Mouse (Mus musculus) liver, embryonic 13.5 days (tissue): ENCODE data around the gene Cd81. TPM values are rescaled to one million over a fixed set of nuclear protein-coding genes. Genes with fewer than 3 reads are reported as not detected.

ENCODE experiments used
- ATAC-seq: fragments of 200-750 bp; cut with Nextera tagmentation; 2 replicates; pipeline ENCODE4 v1.8.0; 2017; ENCODE audit warnings: low read depth, mild to moderate bottlenecking, moderate number of reproducible peaks, moderate library complexity
- DNase-seq: peaks from one replicate; pipeline ENCODE4 v3.0.0; 2022
- H3K27ac ChIP-seq: fragments of 300-500 bp; sonication (generic); 2 replicates; pipeline ENCODE4 v1.5.1; 2015; ENCODE audit warnings: moderate library complexity, mild to moderate bottlenecking, inconsistent platforms
- H3K27me3 ChIP-seq: fragments of 300-500 bp; sonication (generic); 2 replicates; pipeline ENCODE4 v1.6.1; 2015; ENCODE audit warnings: mild to moderate bottlenecking, inconsistent platforms
- H3K36me3 ChIP-seq: fragments of 300-500 bp; sonication (generic); 2 replicates; pipeline ENCODE4 v1.6.1; 2015; ENCODE audit warnings: mild to moderate bottlenecking, inconsistent platforms
- H3K4me1 ChIP-seq: fragments of 300-500 bp; sonication (generic); replicated peaks from 2 replicates; pipeline ENCODE4 v1.6.1; 2015; ENCODE audit warnings: inconsistent platforms
- H3K4me2 ChIP-seq: fragments of 300-500 bp; sonication (generic); 2 replicates; pipeline ENCODE4 v1.6.1; 2015; ENCODE audit warnings: inconsistent platforms, mild to moderate bottlenecking, moderate library complexity
- H3K4me3 ChIP-seq: fragments of 300-500 bp; sonication (generic); replicated peaks from 2 replicates; pipeline ENCODE4 v1.5.1; 2015; ENCODE audit warnings: mild to moderate bottlenecking, inconsistent platforms
- H3K9ac ChIP-seq: fragments of 300-500 bp; sonication (generic); 2 replicates; pipeline ENCODE4 v1.6.1; 2015; ENCODE audit warnings: mild to moderate bottlenecking, inconsistent platforms
- H3K9me3 ChIP-seq: fragments of 300-500 bp; sonication (generic); replicated peaks from 2 replicates; pipeline ENCODE4 v1.6.1; 2016; ENCODE audit warnings: inconsistent platforms
- WGBS: fragments of 180-500 bp; shearing (Covaris S2); methylation state at CpG from one replicate; pipeline ENCODE4 v1.1.7; 2015; ENCODE audit not compliant: insufficient replicate concordance; 5-methylcytosine and 5-hydroxymethylcytosine counted together
- polyA plus RNA-seq: library from polyadenylated mRNA; unstranded; fragments of >200 nt; fragmentation: Nextera tagmentation; extraction: Ambion mirVana; gene quantifications from 2 replicates; pipeline ENCODE4 v1.2.1, GENCODE M21; 2015

The Cd81 gene
- polyA plus RNA-seq, 1 experiment from 2014 or later: 130 TPM

DNA sequence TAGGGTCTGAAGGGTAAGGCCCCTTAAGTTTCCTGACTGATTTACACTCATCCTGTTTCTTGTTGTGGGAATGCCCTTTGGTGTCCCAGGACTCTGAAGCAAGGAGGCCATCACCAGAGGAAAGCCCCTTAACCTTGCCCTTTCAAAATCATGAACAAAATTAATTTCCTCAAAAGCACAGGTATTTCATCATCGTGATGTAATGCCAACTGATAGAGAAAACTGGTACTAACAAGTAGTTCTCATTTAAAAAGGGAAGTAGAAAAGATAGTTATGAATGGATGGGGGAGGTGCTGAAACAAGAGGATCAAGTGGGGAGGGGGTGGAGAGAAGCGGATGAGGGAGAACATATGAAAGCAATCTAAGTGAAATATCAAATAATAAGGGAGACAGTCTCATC, 29.0 kb upstream of the Cd81 start:
- Histone ChIP-seq H3K27ac (no peak overlapping the region), H3K27me3 (no peaks in the 10 kb centered on the region), H3K4me3 (no peak overlapping the region), H3K4me1 (peaks cover 9% of the 10 kb centered on the region; the same call in 1 of the 2 replicates), H3K9me3 (no peaks in the 10 kb centered on the region), H3K4me2 (no peak overlapping the region), H3K9ac (no peak overlapping the region), H3K36me3 (no peaks in the 10 kb centered on the region)
- no peak for ATAC-seq
- DNase-seq: no peak
- 67% methylated on average over 2 of the region's 2 CpGs for WGBS

DNA sequence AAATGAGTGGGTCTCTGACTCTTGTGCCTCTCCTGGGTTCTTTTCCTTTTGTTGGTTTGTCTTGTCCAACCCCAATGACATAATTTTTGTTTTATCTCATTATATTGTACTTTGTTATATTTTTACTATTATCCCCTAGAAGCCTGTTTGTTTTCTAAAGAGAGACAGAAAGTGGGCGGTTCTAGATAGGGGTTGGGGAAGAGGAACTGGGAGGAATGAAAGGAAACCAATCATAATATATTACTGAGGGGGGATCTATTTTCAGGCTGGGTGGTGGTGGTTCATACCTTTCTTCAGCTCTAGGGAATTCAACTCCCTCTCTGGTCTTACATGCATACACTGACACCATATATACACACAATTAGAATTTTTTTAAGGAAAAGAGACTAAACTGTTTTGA, 28.2 kb upstream of the Cd81 start:
- Histone ChIP-seq H3K4me3 (no peak overlapping the region), H3K27me3 (no peaks in the 10 kb centered on the region), H3K4me1 (peaks cover 9% of the 10 kb centered on the region; the same call in 1 of the 2 replicates), H3K4me2 (no peak overlapping the region), H3K9me3 (no peaks in the 10 kb centered on the region), H3K27ac (no peak overlapping the region), H3K36me3 (no peaks in the 10 kb centered on the region), H3K9ac (no peak overlapping the region)
- 47% methylated on average over 1 of the region's 1 CpGs for WGBS
- DNase-seq (no peak), ATAC-seq (no peak)

DNA sequence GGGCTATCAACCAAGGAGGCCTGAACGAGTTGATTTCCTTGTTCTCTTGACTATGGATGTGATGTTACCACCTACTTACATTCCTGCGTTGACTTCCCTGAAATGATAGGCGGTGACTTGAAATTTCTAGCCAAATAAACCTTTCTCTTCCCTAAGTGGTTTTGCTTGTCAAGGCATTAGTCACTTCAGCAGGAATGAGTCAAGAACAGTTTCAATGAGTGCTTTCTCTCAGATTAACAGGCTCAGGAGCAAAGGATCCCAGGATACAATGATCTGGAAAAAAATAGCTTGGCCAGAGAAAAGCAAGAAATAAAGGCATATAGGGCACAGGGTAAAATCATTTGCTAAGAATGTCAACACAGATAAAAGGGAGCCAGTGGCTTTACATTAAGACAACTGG, 27.0 kb upstream of the Cd81 start:
- ATAC-seq (no peak), DNase-seq (no peak)
- Histone ChIP-seq H3K27me3 (no peaks in the 10 kb centered on the region), H3K4me1 (peaks cover 9% of the 10 kb centered on the region; the same call in 1 of the 2 replicates), H3K9ac (no peak overlapping the region), H3K4me3 (no peak overlapping the region), H3K27ac (no peak overlapping the region), H3K36me3 (no peaks in the 10 kb centered on the region), H3K4me2 (no peak overlapping the region), H3K9me3 (no peaks in the 10 kb centered on the region)
- WGBS: 71% methylated on average over 3 of the region's 3 CpGs

DNA sequence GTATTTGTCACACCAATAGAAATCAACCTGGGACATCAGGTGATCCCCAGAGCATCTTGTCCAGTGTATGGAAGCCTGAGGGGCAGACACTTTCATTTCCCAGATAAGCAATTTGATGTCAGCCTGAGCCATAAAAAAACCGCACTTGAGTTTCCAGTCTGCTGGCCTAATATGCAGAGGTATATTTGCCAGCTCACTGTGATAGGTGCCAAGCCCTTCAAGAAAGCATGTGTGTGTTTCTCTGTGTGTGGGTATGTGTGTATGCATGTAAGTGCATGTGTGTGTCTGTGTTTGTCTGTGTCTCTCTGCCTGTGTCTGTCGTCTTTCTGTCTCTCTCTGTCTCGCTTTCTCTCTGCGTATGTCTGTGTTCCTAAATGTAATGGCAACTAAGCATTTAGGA, 25.3 kb upstream of the Cd81 start:
- 0 out of 2 replicates have a peak, but pooled peaks cover 3% of the 10 kb centered on the region for H3K4me1 ChIP-seq
- no peak overlapping the region for H3K4me3 ChIP-seq
- no peaks in the 10 kb centered on the region for H3K9me3 ChIP-seq
- H3K36me3 ChIP-seq: no peaks in the 10 kb centered on the region
- no peak for ATAC-seq
- H3K27me3 ChIP-seq: no peaks in the 10 kb centered on the region
- no peak overlapping the region for H3K9ac ChIP-seq
- 83% methylated on average over 4 of the region's 4 CpGs for WGBS
- H3K27ac ChIP-seq: no peak overlapping the region
- H3K4me2 ChIP-seq: no peak overlapping the region
- DNase-seq: no peak

DNA sequence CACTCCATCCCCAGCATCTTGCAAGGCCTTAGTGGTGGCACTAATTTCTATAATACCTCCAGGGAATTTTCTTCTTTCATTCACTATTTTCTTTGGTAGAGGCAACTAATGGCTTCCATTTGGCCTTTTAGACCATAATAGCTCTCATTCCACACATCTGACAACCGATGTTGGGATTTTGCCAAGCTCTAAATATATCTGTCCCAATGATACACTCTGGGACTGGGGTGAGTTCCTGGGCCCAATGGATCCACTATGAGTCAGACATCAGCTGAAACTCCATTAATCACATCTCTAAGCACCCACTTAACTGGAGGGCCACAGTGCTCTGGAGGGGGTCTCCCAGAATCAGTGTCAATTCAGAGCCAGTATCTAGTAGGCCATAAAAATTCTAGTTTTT, 20.7 kb upstream of the Cd81 start:
- 69% methylated on average over 1 of the region's 1 CpGs for WGBS
- Histone ChIP-seq H3K27me3 (no peaks in the 10 kb centered on the region), H3K4me1 (0 out of 2 replicates have a peak, but pooled peaks cover 3% of the 10 kb centered on the region), H3K27ac (no peak overlapping the region), H3K4me3 (no peak overlapping the region), H3K36me3 (no peaks in the 10 kb centered on the region), H3K9me3 (no peaks in the 10 kb centered on the region), H3K9ac (no peak overlapping the region), H3K4me2 (no peak overlapping the region)
- DNase-seq (no peak), ATAC-seq (no peak)

DNA sequence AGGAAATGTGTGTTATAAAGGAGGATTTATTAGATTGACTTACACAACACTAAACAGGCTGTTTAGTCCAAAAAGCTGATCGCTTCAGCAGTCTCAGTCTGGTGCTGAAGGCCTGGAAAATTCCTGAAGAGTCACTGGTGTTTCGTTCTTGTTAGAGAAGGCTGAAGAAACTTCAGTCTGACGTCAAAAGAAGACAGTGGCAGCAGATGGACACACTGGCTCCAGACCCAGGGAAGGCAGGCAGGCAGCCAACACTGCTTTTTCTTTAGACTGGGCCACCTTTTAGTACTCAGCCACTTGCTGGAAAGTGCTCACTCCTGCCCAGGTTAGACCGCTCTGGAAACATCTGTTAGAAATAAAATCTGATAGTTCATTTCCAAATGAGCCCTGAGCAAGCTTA, 19.0 kb upstream of the Cd81 start:
- Histone ChIP-seq H3K9me3 (no peaks in the 10 kb centered on the region), H3K36me3 (no peaks in the 10 kb centered on the region), H3K4me1 (no peaks in the 10 kb centered on the region), H3K27me3 (no peaks in the 10 kb centered on the region), H3K4me2 (no peak overlapping the region), H3K27ac (no peak overlapping the region), H3K9ac (no peak overlapping the region), H3K4me3 (no peak overlapping the region)
- WGBS: 67% methylated on average over 4 of the region's 4 CpGs
- no peak for DNase-seq
- ATAC-seq: no peak

DNA sequence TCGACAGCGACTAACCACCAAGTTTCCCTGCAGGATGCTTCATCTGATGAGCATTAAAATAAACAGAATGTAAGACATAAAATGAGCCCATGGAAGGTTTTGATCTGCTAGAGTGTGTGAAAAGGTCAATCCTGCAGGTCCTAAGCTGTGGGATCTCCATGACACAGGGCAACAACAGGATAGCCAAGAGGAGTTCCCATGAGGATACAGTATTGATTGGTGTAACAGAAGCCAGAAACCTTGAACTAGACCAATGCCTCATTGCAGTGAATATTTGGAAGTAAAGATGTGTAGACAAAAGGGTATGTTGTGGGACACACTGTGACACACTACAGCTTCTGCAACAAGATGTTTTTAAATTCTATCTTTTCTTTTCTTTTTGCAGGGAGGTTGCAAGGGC, 18.4 kb upstream of the Cd81 start:
- 75% methylated on average over 2 of the region's 2 CpGs for WGBS
- H3K4me3 ChIP-seq: no peak overlapping the region

DNA sequence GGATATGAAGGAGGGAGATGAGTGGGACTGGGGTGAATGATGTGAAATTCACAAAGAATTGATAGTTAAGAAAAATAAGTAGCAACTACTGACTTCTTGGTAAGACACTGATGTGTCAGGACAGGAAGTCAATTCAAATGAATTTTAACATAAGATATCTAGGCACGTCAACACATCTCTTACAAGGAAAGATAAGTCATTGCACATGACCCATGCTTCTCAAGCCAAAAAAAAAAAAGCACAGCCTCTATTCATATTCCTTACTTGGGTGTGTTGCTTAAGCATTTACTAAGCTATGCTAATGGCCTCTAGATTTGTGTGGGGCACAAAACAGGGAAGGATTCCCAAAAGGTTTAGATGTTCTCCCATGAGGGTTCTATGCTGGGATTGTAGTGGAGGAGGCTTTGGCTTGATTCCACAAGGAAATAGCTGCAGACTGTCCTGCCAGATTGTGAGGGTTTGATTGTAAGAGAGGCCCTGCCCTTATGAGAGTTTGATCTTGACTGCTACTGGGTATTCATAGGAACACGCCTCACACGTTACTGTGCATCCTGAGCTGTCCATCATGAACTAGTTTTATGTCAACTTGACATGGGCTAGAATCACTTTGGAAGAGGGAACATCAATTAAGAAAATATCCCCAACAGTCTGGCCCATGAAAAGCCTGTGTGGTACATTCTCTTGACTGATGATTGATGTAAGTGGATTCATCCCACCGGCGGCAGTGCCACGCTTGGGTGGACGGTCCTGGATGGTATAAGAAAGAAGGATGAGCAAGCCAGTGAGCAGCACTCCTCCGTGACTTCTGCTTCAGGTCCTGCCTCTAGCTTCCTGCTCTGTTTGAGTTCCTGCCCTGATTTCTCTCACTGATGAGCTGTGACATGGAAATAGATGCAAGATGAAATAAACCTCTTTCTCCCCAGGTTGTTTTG, 17.8 kb upstream of the Cd81 start:
- H3K4me1 ChIP-seq: no peaks in the 10 kb centered on the region; the same call in 1 of the 2 replicates
- no peak for ATAC-seq
- H3K27me3 ChIP-seq: no peaks in the 10 kb centered on the region
- no peaks in the 10 kb centered on the region for H3K36me3 ChIP-seq
- no peak for DNase-seq
- no peaks in the 10 kb centered on the region for H3K9me3 ChIP-seq
- H3K9ac ChIP-seq: no peak overlapping the region
- H3K27ac ChIP-seq: no peak overlapping the region
- H3K4me2 ChIP-seq: no peak overlapping the region
- H3K4me3 ChIP-seq: no peak overlapping the region
- 67% methylated on average over 8 of the region's 8 CpGs for whole genome bisulfite sequencing

More for the DNA sequence above, 18.4 kb upstream of the Cd81 start:
- Histone ChIP-seq H3K4me1 (no peaks in the 10 kb centered on the region; the same call in 1 of the 2 replicates), H3K4me2 (no peak overlapping the region), H3K27ac (no peak overlapping the region), H3K9ac (no peak overlapping the region), H3K27me3 (no peaks in the 10 kb centered on the region), H3K9me3 (no peaks in the 10 kb centered on the region), H3K36me3 (no peaks in the 10 kb centered on the region)
- DNase-seq (no peak), ATAC-seq (no peak)

DNA sequence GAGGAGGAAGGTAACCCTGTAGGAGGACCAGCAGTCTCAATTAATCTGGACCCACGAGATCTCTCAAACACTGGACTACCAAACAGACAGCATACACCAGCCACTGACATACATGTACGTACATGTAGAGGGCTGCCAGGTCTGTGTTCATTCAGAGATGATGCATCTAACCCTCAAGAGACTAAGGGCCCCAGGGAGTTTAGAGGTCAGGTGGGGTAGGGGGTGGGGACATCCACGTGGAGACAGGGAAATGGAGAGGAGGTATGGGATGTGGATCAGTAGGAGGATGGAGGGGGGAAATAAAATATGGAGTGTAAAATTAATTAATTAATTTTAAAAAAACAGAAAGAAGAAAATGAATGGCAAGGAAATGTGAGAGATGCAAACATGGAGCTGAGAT, 15.8 kb upstream of the Cd81 start:
- H3K36me3 ChIP-seq: no peaks in the 10 kb centered on the region
- H3K4me1 ChIP-seq: peaks cover 13% of the 10 kb centered on the region; the same call in 1 of the 2 replicates
- WGBS: 58% methylated on average over 3 of the region's 3 CpGs
- ATAC-seq (no peak), DNase-seq (no peak)
- no peak overlapping the region for H3K4me2 ChIP-seq
- no peak overlapping the region for H3K27ac ChIP-seq
- H3K9me3 ChIP-seq: no peaks in the 10 kb centered on the region
- no peak overlapping the region for H3K9ac ChIP-seq
- no peak overlapping the region for H3K4me3 ChIP-seq
- H3K27me3 ChIP-seq: no peaks in the 10 kb centered on the region

DNA sequence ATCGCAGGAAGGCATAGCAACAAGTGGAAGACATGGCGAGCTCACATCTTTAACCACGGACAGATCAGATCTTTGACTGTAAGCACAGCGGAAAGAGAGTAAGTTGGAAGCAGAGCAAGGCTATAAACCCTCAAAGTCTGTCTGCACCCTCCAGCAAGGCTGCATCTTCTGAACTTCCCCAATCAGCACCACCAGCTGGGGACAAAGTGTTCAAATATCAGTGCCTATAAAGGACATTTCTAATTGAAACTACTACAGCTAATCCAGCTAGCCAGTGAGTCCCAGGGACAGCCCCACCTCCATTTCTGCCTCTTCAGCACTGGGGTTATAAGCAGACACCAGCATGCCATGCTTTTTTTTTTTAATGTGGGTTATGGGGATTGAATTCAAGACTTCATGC, 15.2 kb upstream of the Cd81 start:
- no peaks in the 10 kb centered on the region for H3K9me3 ChIP-seq
- no peak overlapping the region for H3K4me3 ChIP-seq
- 60% methylated on average over 4 of the region's 4 CpGs for WGBS
- H3K9ac ChIP-seq: no peak overlapping the region
- no peaks in the 10 kb centered on the region for H3K36me3 ChIP-seq
- no peak for DNase-seq
- no peak for ATAC-seq
- H3K27ac ChIP-seq: no peak overlapping the region
- no peak overlapping the region for H3K4me2 ChIP-seq
- H3K27me3 ChIP-seq: no peaks in the 10 kb centered on the region
- H3K4me1 ChIP-seq: peaks cover 18% of the 10 kb centered on the region

DNA sequence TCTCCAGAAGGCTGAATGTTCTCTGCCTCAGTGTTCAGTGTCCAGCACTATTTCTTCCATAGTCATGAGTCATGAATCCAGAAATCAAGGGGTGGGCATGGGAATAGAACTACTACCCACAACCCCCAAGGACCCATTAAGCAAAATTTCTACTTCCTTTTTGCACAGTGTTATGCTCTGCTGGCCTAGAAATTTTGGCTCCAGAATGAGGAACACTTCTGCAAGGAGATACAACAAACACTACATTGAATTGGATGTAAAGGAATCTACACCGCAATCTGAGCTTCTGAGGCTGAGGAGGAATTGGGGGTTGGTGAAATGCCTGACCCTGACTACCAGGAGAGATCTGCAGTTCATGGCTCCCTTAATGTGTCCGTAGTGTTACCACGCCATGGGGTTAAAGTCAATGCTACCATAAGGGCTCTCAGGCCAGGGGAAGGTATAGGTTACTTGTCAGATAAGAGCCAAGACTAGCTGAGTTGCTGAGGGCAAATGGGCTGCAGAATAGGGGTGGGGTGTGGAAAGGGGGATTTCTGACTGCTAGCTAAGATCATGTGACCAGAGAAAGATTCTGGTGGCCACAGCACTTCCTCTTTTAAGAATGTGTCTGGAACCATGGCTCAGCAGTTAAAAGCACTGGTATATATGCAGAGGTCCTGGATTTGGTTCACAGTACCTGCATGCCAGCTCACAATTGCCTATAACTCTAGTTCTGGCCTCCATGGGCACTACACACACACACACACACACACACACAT, 14.2 kb upstream of the Cd81 start:
- Histone ChIP-seq H3K9ac (no peak overlapping the region), H3K4me2 (no peak overlapping the region), H3K4me3 (no peak overlapping the region), H3K27me3 (no peaks in the 10 kb centered on the region), H3K27ac (0 out of 2 replicates have a peak overlapping the region, but pooled peaks have one; percentile 13), H3K36me3 (no peaks in the 10 kb centered on the region), H3K9me3 (no peaks in the 10 kb centered on the region), H3K4me1 (peaks cover 27% of the 10 kb centered on the region)
- WGBS: 44% methylated on average over 3 of the region's 3 CpGs
- ATAC-seq (no peak), DNase-seq (no peak)
